Mouse (Mus musculus): ENCODE measurements at regions not wholly inside any gene's neighbourhood (a gene's known extent, or its start where the extent isn't known, plus 50 kb on each side); places are given as distances from the start of the nearest gene placed in this dataset.
"Not testable (repeated sequence)": the region's sequence is repeated elsewhere in the genome, so short reads cannot be mapped to it uniquely, and the experiment has no call there.

DNA sequence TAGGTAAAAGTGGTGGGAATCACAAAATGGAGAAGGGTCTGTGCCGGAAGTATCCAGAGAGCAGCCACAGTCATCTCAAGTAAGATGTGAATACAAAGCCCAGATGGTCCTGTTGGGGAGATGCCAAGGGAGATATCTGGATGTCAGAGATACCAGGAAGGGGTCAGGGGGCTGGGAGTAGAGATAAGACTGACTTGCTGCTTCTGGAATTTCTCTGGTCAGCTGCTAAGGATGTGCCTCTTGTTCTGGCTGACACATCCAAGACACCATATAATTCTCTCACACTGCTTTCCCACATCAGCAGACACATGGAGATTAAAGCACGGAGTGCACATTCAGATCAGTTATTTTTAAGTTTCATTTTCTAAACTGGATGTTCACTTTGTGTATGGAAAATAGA lies 600.3 kb upstream of the Marcks start:
- no peaks in the 10 kb centered on the region for H3K27me3 ChIP-seq (ENCODE audit: control insufficient read depth, insufficient read depth, low read length)
- H3K4me3 ChIP-seq: no peak overlapping the region
- intact Hi-C loops (cut with DNase I): no loop called here
- H3K9ac ChIP-seq (ENCODE audit: low read depth, low read length): no peak overlapping the region
- H3K79me2 ChIP-seq (replicated peaks; ENCODE audit: control insufficient read depth, insufficient read depth, low read length): no peaks in the 10 kb centered on the region
- H3K36me3 ChIP-seq (ENCODE audit: control insufficient read depth, insufficient read depth, low read length): no peaks in the 10 kb centered on the region
- no peak for DNase-seq
- 43% methylated on average over 2 of the region's 2 CpGs for WGBS
- TF ChIP-seq EP300 (IDR thresholded peaks at IDR 0.05; ENCODE audit: insufficient read depth, low read depth, low read length) (no peak), CTCF (IDR thresholded peaks at IDR 0.05) (no peak)
- no peak overlapping the region for H3K27ac ChIP-seq
- no peaks in the 10 kb centered on the region for H3K4me1 ChIP-seq (ENCODE audit: control insufficient read depth, insufficient read depth, low read length)

DNA sequence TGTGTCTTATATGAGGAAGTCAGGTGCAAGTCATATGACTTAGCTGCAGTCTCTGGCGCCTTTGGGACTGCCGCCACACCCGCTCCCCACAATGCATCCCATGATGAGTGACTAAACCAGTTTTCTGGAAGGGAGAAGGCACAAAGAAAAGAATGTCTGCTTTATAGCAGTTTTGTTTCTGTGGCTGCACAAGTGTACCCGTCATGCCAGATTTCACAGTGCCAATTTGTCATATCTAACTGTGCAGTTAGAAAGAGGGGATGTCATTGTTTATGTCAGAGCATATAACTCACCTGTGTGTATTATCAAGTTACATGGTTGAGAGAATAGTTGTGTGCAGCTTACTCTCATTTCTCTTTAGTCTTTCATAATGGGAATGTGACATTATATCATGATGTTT lies 586.9 kb upstream of the Marcks start:
- no peak for DNase-seq
- Histone ChIP-seq H3K4me1 (ENCODE audit: control insufficient read depth, insufficient read depth, low read length) (peaks cover 1% of the 10 kb centered on the region), H3K36me3 (ENCODE audit: control insufficient read depth, insufficient read depth, low read length) (peaks cover 2% of the 10 kb centered on the region; the same call in 1 of the 2 replicates), H3K79me2 (replicated peaks; ENCODE audit: control insufficient read depth, insufficient read depth, low read length) (no peaks in the 10 kb centered on the region), H3K4me3 (no peak overlapping the region), H3K27me3 (ENCODE audit: control insufficient read depth, insufficient read depth, low read length) (no peaks in the 10 kb centered on the region), H3K9ac (ENCODE audit: low read depth, low read length) (no peak overlapping the region), H3K27ac (no peak overlapping the region)
- 93% methylated on average over 4 of the region's 4 CpGs for WGBS
- intact Hi-C loops (cut with DNase I): loop anchor here (10.0 kb wide), 1 partner anchor 69 kb away; no protein-coding TSS in a partner anchor
- TF ChIP-seq CTCF (IDR thresholded peaks at IDR 0.05) (no peak), EP300 (IDR thresholded peaks at IDR 0.05; ENCODE audit: insufficient read depth, low read depth, low read length) (no peak), POLR2A (IDR thresholded peaks at IDR 0.05; ENCODE audit: insufficient read depth, low read depth, low read length) (no peak)

DNA sequence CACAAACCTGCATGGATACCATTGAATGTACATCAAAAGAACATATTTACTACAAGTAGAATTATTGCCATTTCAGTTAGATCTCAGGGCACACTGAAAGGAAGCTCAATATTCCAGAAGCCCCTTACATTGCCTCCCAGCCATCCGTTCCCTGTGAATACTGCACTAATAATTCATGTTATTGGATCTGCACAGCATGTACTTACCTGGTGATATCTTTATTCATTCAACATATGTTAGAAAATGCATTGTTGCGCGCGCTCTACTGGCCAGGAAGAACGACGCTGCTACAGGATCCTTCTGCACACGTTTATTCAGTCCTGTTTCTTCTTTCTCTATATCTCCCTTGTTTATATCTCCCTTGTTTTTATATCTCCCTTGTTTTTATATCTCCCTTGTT lies 586.3 kb upstream of the Marcks start:
- intact Hi-C loops (cut with DNase I): loop anchor here (10.0 kb wide), 1 partner anchor 70 kb away; no protein-coding TSS in a partner anchor

DNA sequence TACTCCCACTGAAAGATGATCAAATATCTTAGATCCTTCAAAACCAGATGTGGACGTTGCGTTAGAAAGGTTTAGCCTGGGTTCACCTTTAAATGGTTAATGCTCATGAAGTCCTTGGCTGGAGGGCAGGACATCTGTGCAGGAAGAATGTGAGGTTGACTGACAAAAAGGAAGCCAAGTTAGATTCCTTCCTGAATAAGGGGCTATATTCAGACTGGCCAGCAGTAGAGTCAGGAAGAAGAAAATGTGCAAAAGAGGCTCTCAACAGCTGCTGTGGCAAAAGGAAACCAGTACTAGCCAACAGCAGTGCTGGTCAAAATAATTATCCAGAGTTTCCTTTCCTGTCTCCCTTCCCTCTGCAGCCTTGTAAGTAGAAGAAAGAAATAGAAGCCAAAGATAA lies 582.0 kb upstream of the Marcks start:
- TF ChIP-seq EP300 (IDR thresholded peaks at IDR 0.05; ENCODE audit: insufficient read depth, low read depth, low read length) (no peak), POLR2A (IDR thresholded peaks at IDR 0.05; ENCODE audit: insufficient read depth, low read depth, low read length) (no peak), CTCF (IDR thresholded peaks at IDR 0.05) (no peak)
- Histone ChIP-seq H3K27ac (no peak overlapping the region), H3K27me3 (ENCODE audit: control insufficient read depth, insufficient read depth, low read length) (no peaks in the 10 kb centered on the region), H3K4me1 (ENCODE audit: control insufficient read depth, insufficient read depth, low read length) (peaks cover 3% of the 10 kb centered on the region), H3K9ac (ENCODE audit: low read depth, low read length) (no peak overlapping the region), H3K4me3 (no peak overlapping the region), H3K79me2 (replicated peaks; ENCODE audit: control insufficient read depth, insufficient read depth, low read length) (no peaks in the 10 kb centered on the region), H3K36me3 (ENCODE audit: control insufficient read depth, insufficient read depth, low read length) (peaks cover 2% of the 10 kb centered on the region; the same call in 1 of the 2 replicates)
- intact Hi-C loops (cut with DNase I): loop anchor here (10.0 kb wide), 1 partner anchor 74 kb away; no protein-coding TSS in a partner anchor
- WGBS: 55% methylated on average over 2 of the region's 2 CpGs
- DNase-seq: peak in 1 of 2 experiments; percentile 4

More for the DNA sequence above, 586.3 kb upstream of the Marcks start:
- not testable (repeated sequence) for DNase-seq; H3K4me1 ChIP-seq (ENCODE audit: control insufficient read depth, insufficient read depth, low read length); H3K9ac ChIP-seq (ENCODE audit: low read depth, low read length); H3K36me3 ChIP-seq (ENCODE audit: control insufficient read depth, insufficient read depth, low read length); H3K79me2 ChIP-seq (replicated peaks; ENCODE audit: control insufficient read depth, insufficient read depth, low read length); H3K4me3 ChIP-seq; H3K27ac ChIP-seq; H3K27me3 ChIP-seq (ENCODE audit: control insufficient read depth, insufficient read depth, low read length)
- 91% methylated on average over 7 of the region's 7 CpGs for WGBS

DNA sequence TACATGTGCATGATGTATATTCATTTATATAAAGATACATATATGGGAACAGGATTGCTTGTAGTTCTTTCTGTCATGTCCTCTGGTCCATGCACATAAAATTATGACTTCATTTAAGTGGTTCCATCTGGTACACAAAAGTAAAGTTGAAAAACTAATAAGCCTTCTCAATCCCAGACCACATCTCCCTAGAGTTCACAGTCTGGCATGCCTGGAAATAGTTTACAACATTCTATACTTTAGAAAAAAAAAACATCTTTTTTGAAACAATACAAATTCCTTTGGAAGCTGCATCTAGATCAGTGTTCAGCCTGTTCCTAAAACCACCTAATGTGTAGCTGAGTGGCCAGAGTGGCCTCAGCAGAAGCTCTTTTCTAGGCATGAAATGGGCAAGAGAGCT lies 578.2 kb upstream of the Marcks start:
- Histone ChIP-seq H3K9ac (ENCODE audit: low read depth, low read length) (no peak overlapping the region), H3K27ac (no peak overlapping the region), H3K27me3 (ENCODE audit: control insufficient read depth, insufficient read depth, low read length) (no peaks in the 10 kb centered on the region), H3K4me1 (ENCODE audit: control insufficient read depth, insufficient read depth, low read length) (peaks cover 3% of the 10 kb centered on the region), H3K36me3 (ENCODE audit: control insufficient read depth, insufficient read depth, low read length) (peaks cover 2% of the 10 kb centered on the region; the same call in 1 of the 2 replicates), H3K79me2 (replicated peaks; ENCODE audit: control insufficient read depth, insufficient read depth, low read length) (no peaks in the 10 kb centered on the region), H3K4me3 (no peak overlapping the region)
- no peak for TF ChIP-seq POLR2A (IDR thresholded peaks at IDR 0.05; ENCODE audit: insufficient read depth, low read depth, low read length)
- TF ChIP-seq EP300 (IDR thresholded peaks at IDR 0.05; ENCODE audit: insufficient read depth, low read depth, low read length): no peak
- no peak for TF ChIP-seq CTCF (IDR thresholded peaks at IDR 0.05)
- intact Hi-C loops (cut with DNase I): no loop called here
- DNase-seq: no peak

DNA sequence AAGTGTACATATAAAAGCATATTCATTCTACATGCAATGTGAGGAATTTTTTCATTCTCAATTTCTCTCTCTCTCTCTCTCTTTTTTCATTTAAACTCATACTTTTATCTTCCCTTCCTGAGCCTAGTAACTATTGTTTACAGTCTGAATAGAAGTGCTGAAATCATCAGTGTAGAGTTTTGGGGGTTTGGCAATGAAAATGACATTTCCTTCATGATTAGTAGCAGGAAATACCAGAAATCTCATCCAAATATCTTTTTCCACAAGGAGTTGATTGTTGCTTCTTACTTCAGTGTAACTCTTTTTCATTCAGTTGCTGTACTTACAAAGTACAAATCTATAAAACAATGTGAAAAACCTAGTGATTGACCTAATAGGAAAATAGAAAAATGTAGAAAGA lies 572.7 kb upstream of the Marcks start:
- Histone ChIP-seq H3K27me3 (ENCODE audit: control insufficient read depth, insufficient read depth, low read length) (no peaks in the 10 kb centered on the region), H3K79me2 (replicated peaks; ENCODE audit: control insufficient read depth, insufficient read depth, low read length) (no peaks in the 10 kb centered on the region), H3K9ac (ENCODE audit: low read depth, low read length) (no peak overlapping the region), H3K4me1 (ENCODE audit: control insufficient read depth, insufficient read depth, low read length) (no peaks in the 10 kb centered on the region), H3K27ac (no peak overlapping the region), H3K4me3 (no peak overlapping the region), H3K36me3 (ENCODE audit: control insufficient read depth, insufficient read depth, low read length) (no peaks in the 10 kb centered on the region)
- DNase-seq: no peak
- no peak for TF ChIP-seq EP300 (IDR thresholded peaks at IDR 0.05; ENCODE audit: insufficient read depth, low read depth, low read length)
- TF ChIP-seq POLR2A (IDR thresholded peaks at IDR 0.05; ENCODE audit: insufficient read depth, low read depth, low read length): no peak
- TF ChIP-seq CTCF (IDR thresholded peaks at IDR 0.05): no peak
- intact Hi-C loops (cut with DNase I): no loop called here
